Mouse (Mus musculus): ENCODE results near the gene Camta1. TPM values are rescaled to one million over a fixed set of nuclear protein-coding genes. Genes with fewer than 3 reads are reported as not detected.

Camta1 gene
- polyA plus RNA-seq, 1 experiment from 2014 or later = 140 TPM

GRCm38 (mm10) chr4:150962231-150962630, 899.4 kb downstream of the Camta1 start:
- no peak for DNase-seq (ENCODE audit: low spot score)
- H3K4me1 ChIP-seq (replicated peaks; ENCODE audit: control insufficient read depth, insufficient read depth, low read length) = no peaks in the 10 kb centered on the region
- 77% methylated on average over 6 of the region's 6 CpGs for WGBS
- H3K9me3 ChIP-seq (ENCODE audit: control insufficient read depth, low read length) = no peaks in the 10 kb centered on the region
- H3K4me3 ChIP-seq (ENCODE audit: low read depth, low read length) = no peak overlapping the region
- no peak overlapping the region for H3K9ac ChIP-seq (ENCODE audit: low read length)
- ATAC-seq (replicated peaks; ENCODE audit: low FRiP score) = no peak
- no peak overlapping the region for H3K27ac ChIP-seq (ENCODE audit: low read depth, low read length)
- no peaks in the 10 kb centered on the region for H3K36me3 ChIP-seq (ENCODE audit: control insufficient read depth, insufficient read depth, low read length)
- H3K4me2 ChIP-seq (ENCODE audit: low read depth, low read length, severe bottlenecking) = no peak overlapping the region
- no peaks in the 10 kb centered on the region for H3K27me3 ChIP-seq (ENCODE audit: control insufficient read depth, insufficient read depth, low read length)

DNA sequence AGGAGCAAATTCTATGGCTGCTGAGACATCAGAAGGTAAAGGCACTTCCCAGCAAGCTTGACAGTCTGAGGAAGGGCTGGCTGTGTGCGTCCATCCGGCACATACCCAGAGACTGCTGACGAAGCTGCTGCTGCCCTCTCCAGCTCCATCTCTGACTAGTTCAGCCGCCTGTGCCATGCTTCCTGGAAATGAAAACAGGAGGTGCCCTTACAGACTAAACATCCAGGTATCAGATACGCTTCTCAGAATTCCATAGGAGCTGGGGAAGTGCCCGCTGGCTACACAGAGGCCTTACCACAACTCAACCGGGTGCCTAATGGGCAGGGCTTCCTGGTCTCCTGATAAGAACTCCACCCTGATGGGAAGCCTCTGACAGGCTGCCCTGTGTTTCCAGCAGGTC, 903.1 kb downstream of the Camta1 start:
- Histone ChIP-seq H3K4me1 (replicated peaks; ENCODE audit: control insufficient read depth, insufficient read depth, low read length) (no peaks in the 10 kb centered on the region), H3K27me3 (ENCODE audit: control insufficient read depth, insufficient read depth, low read length) (no peaks in the 10 kb centered on the region), H3K9me3 (ENCODE audit: control insufficient read depth, low read length) (no peaks in the 10 kb centered on the region), H3K27ac (ENCODE audit: low read depth, low read length) (no peak overlapping the region), H3K4me2 (ENCODE audit: low read depth, low read length, severe bottlenecking) (no peak overlapping the region), H3K9ac (ENCODE audit: low read length) (no peak overlapping the region), H3K4me3 (ENCODE audit: low read depth, low read length) (no peak overlapping the region), H3K36me3 (ENCODE audit: control insufficient read depth, insufficient read depth, low read length) (no peaks in the 10 kb centered on the region)
- ATAC-seq (replicated peaks; ENCODE audit: low FRiP score) (no peak), DNase-seq (ENCODE audit: low spot score) (no peak)
- WGBS = 85% methylated on average over 7 of the region's 7 CpGs

- WGBS = 74% methylated on average over 1 of the region's 1 CpGs
- no peaks in the 10 kb centered on the region for H3K27me3 ChIP-seq (ENCODE audit: control insufficient read depth, insufficient read depth, low read length)
- H3K9ac ChIP-seq (ENCODE audit: low read length) = no peak overlapping the region
- no peak overlapping the region for H3K4me3 ChIP-seq (ENCODE audit: low read depth, low read length)
- H3K9me3 ChIP-seq (ENCODE audit: control insufficient read depth, low read length) = no peaks in the 10 kb centered on the region
- no peak for DNase-seq (ENCODE audit: low spot score)
- H3K36me3 ChIP-seq (ENCODE audit: control insufficient read depth, insufficient read depth, low read length) = no peaks in the 10 kb centered on the region
- no peak overlapping the region for H3K27ac ChIP-seq (ENCODE audit: low read depth, low read length)
- no peak for ATAC-seq (replicated peaks; ENCODE audit: low FRiP score)
- H3K4me1 ChIP-seq (replicated peaks; ENCODE audit: control insufficient read depth, insufficient read depth, low read length) = no peaks in the 10 kb centered on the region
- no peak overlapping the region for H3K4me2 ChIP-seq (ENCODE audit: low read depth, low read length, severe bottlenecking)
Measured at GRCm38 (mm10) chr4:150957106-150957458, 904.6 kb downstream of the Camta1 start.

DNA sequence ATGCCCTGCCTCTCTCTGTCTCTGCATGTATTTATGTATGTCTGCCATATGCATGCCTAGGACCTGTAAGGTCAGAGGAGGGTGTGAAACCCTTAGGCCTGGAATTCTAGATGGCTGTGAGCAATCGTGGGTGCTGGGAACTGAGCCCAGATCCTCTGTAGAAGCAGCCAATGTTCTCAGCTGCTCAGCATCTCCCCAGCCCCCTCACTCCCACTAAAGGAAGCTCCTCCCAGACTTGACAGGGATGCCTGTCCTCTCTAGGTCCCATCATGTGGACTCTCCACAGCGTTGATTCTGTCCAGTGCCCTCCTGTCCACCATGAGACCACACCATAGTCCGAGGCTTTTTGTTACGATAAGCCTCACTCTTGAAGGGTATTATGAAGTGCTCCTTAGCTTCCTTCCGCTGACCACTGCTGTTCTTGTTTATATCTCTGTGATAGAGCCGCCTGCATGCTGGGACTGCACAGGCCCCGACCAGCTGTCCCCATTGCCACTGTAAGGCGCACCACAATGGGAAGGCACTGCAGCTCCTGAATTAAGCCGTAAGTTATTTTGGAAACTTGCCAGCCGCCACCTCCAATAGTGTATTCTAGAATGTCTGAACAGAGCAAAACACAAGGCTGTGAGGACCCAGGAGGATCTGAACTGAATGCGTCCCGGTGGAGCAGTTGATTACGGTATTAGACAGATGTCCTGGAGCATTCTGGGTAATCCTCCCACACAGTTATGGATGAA, 905.1 kb downstream of the Camta1 start:
- no peaks in the 10 kb centered on the region for H3K36me3 ChIP-seq (ENCODE audit: control insufficient read depth, insufficient read depth, low read length)
- H3K27ac ChIP-seq (ENCODE audit: low read depth, low read length) = no peak overlapping the region
- no peak for ATAC-seq (replicated peaks; ENCODE audit: low FRiP score)
- H3K4me3 ChIP-seq (ENCODE audit: low read depth, low read length) = no peak overlapping the region
- H3K9me3 ChIP-seq (ENCODE audit: control insufficient read depth, low read length) = no peaks in the 10 kb centered on the region
- 76% methylated on average over 13 of the region's 13 CpGs for WGBS
- DNase-seq (ENCODE audit: low spot score) = no peak
- H3K9ac ChIP-seq (ENCODE audit: low read length) = no peak overlapping the region; the same call in 1 of the 2 replicates
- H3K27me3 ChIP-seq (ENCODE audit: control insufficient read depth, insufficient read depth, low read length) = no peaks in the 10 kb centered on the region
- no peaks in the 10 kb centered on the region for H3K4me1 ChIP-seq (replicated peaks; ENCODE audit: control insufficient read depth, insufficient read depth, low read length)
- no peak overlapping the region for H3K4me2 ChIP-seq (ENCODE audit: low read depth, low read length, severe bottlenecking)

DNA sequence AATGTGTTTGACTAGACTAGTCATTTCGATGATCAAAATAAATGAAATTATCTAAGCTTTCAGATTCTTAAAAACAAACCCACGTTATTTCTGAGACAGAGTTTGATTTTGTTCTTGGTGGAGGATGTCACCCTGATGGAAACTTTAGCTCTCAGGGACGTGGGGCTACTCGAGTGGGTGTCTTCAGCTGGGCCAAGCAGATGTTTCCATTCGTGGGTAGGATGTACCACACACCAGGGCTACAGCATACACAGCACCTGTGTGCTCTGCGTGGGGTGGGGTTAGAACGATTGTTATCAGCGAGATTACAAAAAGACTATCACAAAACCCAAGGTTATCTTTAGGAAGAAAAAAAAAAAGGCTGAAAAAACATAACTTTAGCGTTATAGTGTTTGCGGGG, 910.7 kb downstream of the Camta1 start:
- H3K4me1 ChIP-seq (replicated peaks; ENCODE audit: control insufficient read depth, insufficient read depth, low read length) = no peaks in the 10 kb centered on the region
- ATAC-seq (replicated peaks; ENCODE audit: low FRiP score) = no peak
- H3K27ac ChIP-seq (ENCODE audit: low read depth, low read length) = no peak overlapping the region
- H3K4me3 ChIP-seq (ENCODE audit: low read depth, low read length) = no peak overlapping the region
- H3K9ac ChIP-seq (ENCODE audit: low read length) = no peak overlapping the region
- no peak overlapping the region for H3K4me2 ChIP-seq (ENCODE audit: low read depth, low read length, severe bottlenecking)
- H3K27me3 ChIP-seq (ENCODE audit: control insufficient read depth, insufficient read depth, low read length) = no peaks in the 10 kb centered on the region
- no peaks in the 10 kb centered on the region for H3K9me3 ChIP-seq (ENCODE audit: control insufficient read depth, low read length)
- WGBS = 85% methylated on average over 10 of the region's 10 CpGs
- no peak for DNase-seq (ENCODE audit: low spot score)
- H3K36me3 ChIP-seq (ENCODE audit: control insufficient read depth, insufficient read depth, low read length) = no peaks in the 10 kb centered on the region

DNA sequence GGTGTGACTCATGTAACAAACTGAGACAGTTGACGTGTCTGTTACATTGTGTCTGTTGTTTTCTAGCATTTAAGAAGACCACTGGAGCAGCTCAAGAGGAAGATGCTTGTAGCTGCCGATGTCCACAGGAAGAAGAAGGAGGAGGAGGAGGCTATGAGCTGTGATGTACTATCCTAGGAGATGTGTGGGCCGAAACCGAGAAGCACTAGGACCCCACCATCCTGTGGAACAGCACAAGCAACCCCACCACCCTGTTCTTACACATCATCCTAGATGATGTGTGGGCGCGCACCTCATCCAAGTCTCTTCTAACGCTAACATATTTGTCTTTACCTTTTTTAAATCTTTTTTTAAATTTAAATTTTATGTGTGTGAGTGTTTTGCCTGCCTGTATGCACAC, 917.0 kb downstream of the Camta1 start:
- DNase-seq (ENCODE audit: low spot score) (no peak), ATAC-seq (replicated peaks; ENCODE audit: low FRiP score) (no peak)
- no peaks in the 10 kb centered on the region for H3K36me3 ChIP-seq (ENCODE audit: control insufficient read depth, insufficient read depth, low read length)
- H3K4me2 ChIP-seq (ENCODE audit: low read depth, low read length, severe bottlenecking) = no peak overlapping the region
- no peak overlapping the region for H3K9ac ChIP-seq (ENCODE audit: low read length)
- H3K27ac ChIP-seq (ENCODE audit: low read depth, low read length) = no peak overlapping the region
- WGBS = 93% methylated on average over 7 of the region's 7 CpGs
- no peaks in the 10 kb centered on the region for H3K27me3 ChIP-seq (ENCODE audit: control insufficient read depth, insufficient read depth, low read length)
- H3K4me3 ChIP-seq (ENCODE audit: low read depth, low read length) = no peak overlapping the region
- H3K9me3 ChIP-seq (ENCODE audit: control insufficient read depth, low read length) = no peaks in the 10 kb centered on the region
- H3K4me1 ChIP-seq (replicated peaks; ENCODE audit: control insufficient read depth, insufficient read depth, low read length) = no peaks in the 10 kb centered on the region

GRCm38 (mm10) chr4:150939991-150940651, 921.6 kb downstream of the Camta1 start:
- H3K27me3 ChIP-seq (ENCODE audit: control insufficient read depth, insufficient read depth, low read length) = no peaks in the 10 kb centered on the region
- DNase-seq (ENCODE audit: low spot score) = no peak
- ATAC-seq (replicated peaks; ENCODE audit: low FRiP score) = no peak
- H3K27ac ChIP-seq (ENCODE audit: low read depth, low read length) = no peak overlapping the region
- WGBS = 64% methylated on average over 13 of the region's 13 CpGs
- H3K36me3 ChIP-seq (ENCODE audit: control insufficient read depth, insufficient read depth, low read length) = no peaks in the 10 kb centered on the region
- H3K9me3 ChIP-seq (ENCODE audit: control insufficient read depth, low read length) = no peaks in the 10 kb centered on the region
- H3K9ac ChIP-seq (ENCODE audit: low read length) = no peak overlapping the region
- H3K4me1 ChIP-seq (replicated peaks; ENCODE audit: control insufficient read depth, insufficient read depth, low read length) = no peaks in the 10 kb centered on the region
- H3K4me2 ChIP-seq (ENCODE audit: low read depth, low read length, severe bottlenecking) = no peak overlapping the region
- H3K4me3 ChIP-seq (ENCODE audit: low read depth, low read length) = no peak overlapping the region

- no peaks in the 10 kb centered on the region for H3K27me3 ChIP-seq (ENCODE audit: control insufficient read depth, insufficient read depth, low read length)
- H3K27ac ChIP-seq (ENCODE audit: low read depth, low read length) = no peak overlapping the region
- no peak overlapping the region for H3K4me3 ChIP-seq (ENCODE audit: low read depth, low read length)
- ATAC-seq (replicated peaks; ENCODE audit: low FRiP score) (no peak), DNase-seq (ENCODE audit: low spot score) (no peak)
- 69% methylated on average over 14 of the region's 14 CpGs for WGBS
- no peaks in the 10 kb centered on the region for H3K9me3 ChIP-seq (ENCODE audit: control insufficient read depth, low read length)
- H3K36me3 ChIP-seq (ENCODE audit: control insufficient read depth, insufficient read depth, low read length) = no peaks in the 10 kb centered on the region
- H3K4me2 ChIP-seq (ENCODE audit: low read depth, low read length, severe bottlenecking) = peak overlapping the region; percentile 12; the same call in 1 of the 2 replicates
- H3K4me1 ChIP-seq (replicated peaks; ENCODE audit: control insufficient read depth, insufficient read depth, low read length) = no peaks in the 10 kb centered on the region
- H3K9ac ChIP-seq (ENCODE audit: low read length) = no peak overlapping the region
Measured at GRCm38 (mm10) chr4:150938063-150938452, 923.6 kb downstream of the Camta1 start.

Measured in forebrain, embryonic 11.5 days (tissue).